Mouse (Mus musculus): Measurements from ENCODE around the gene Cdyl2. TPM values are rescaled to one million over a fixed set of nuclear protein-coding genes. Genes with fewer than 3 reads are reported as not detected.

Gene Cdyl2
- polyA plus RNA-seq, 1 experiment from 2014 or later: 9.7 TPM

DNA sequence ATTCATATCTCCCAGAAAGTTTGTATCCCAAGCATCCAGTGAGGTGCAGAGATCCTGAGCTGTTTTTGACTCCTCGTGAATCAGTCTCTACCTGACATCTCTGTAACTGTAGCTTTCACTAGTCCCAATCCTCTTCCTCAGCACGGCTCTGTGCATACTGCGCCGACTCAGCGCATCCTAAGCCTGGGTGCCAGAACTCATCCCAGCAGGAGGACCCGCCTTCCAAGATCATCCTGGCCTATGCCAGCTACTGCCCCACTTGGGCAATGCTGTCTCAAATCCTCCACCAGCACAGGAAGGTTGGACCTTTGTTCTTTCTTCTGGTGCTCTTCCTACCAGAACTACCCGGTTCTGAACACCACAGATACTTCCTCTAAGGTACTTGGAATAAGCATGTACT is 207.9 kb downstream of the Cdyl2 start:
- no peak overlapping the region for H3K4me2 ChIP-seq (replicated peaks)
- H3K4me1 ChIP-seq: no peaks in the 10 kb centered on the region
- WGBS: 88% methylated on average over 7 of the region's 7 CpGs
- no peaks in the 10 kb centered on the region for H3K27me3 ChIP-seq
- no peak for ATAC-seq (ENCODE audit: insufficient number of reproducible peaks, insufficient read depth, low FRiP score, low TSS enrichment)
- no peak overlapping the region for H3K9ac ChIP-seq
- no peak overlapping the region for H3K27ac ChIP-seq
- H3K36me3 ChIP-seq: no peaks in the 10 kb centered on the region
- H3K9me3 ChIP-seq: no peaks in the 10 kb centered on the region
- no peak overlapping the region for H3K4me3 ChIP-seq

Other genes with a start within 250 kb of the Cdyl2 start
- 0.93 TPM in 1 of 2 replicates, not detected in the other for gene Dynlrb2, start 228.0 kb downstream of the Cdyl2 start, polyA plus RNA-seq (2016; fragmentation: Nextera tagmentation; extraction: Ambion mirVana)
- 74.5 and 79.6 TPM in 2 replicates for gene Cmc2, start 188.5 kb upstream of the Cdyl2 start, polyA plus RNA-seq (2016; fragmentation: Nextera tagmentation; extraction: Ambion mirVana)
- 43.5 TPM in 2 replicates for gene Cenpn, start 188.7 kb upstream of the Cdyl2 start, polyA plus RNA-seq (2016; fragmentation: Nextera tagmentation; extraction: Ambion mirVana)
- gene Atmin, start 210.4 kb upstream of the Cdyl2 start, polyA plus RNA-seq (2016; fragmentation: Nextera tagmentation; extraction: Ambion mirVana): 12.5 and 12.6 TPM in 2 replicates
- 2.3 and 2.6 TPM in 2 replicates for gene 1700030J22Rik, start 246.0 kb upstream of the Cdyl2 start, polyA plus RNA-seq (2016; fragmentation: Nextera tagmentation; extraction: Ambion mirVana)

All from embryonic facial prominence, embryonic 12.5 days (tissue).